Mouse (Mus musculus) B cell, adult 2 months (primary cell): ENCODE data around the gene Fastkd1.
"Not testable (repeated sequence)": the region's sequence is repeated elsewhere in the genome, so short reads cannot be mapped to it uniquely, and the experiment has no call there.

Experiments
- DNase-seq, 2 experiments: peaks; one replicate each; pipeline ENCODE4 v3.0.0; 2022

The Fastkd1 gene

GRCm38 (mm10) chr2:69712981-69713625, at the start of gene Fastkd1:
Fastkd1 (minus strand) TSS chr2:69713516.
- peak; percentile 76 to 84 for DNase-seq

GRCm38 (mm10) chr2:69760980-69761379, 47.7 kb upstream of the Fastkd1 start:
- DNase-seq, result no peak

- DNase-seq, result peak; percentile 27 to 29
Measured at GRCm38 (mm10) chr2:69745091-69745490, 31.8 kb upstream of the Fastkd1 start.

GRCm38 (mm10) chr2:69723519-69723825, 10.2 kb upstream of the Fastkd1 start:
- peak in 1 of 2 experiments; percentile 49 for DNase-seq

- DNase-seq, result peak; percentile 93 to 96
Measured at GRCm38 (mm10) chr2:69722650-69723518, 9.6 kb upstream of the Fastkd1 start.

GRCm38 (mm10) chr2:69722273-69722649, 8.9 kb upstream of the Fastkd1 start, which contains the start of gene Ppig:
Ppig (plus strand) TSS chr2:69722545.
- no peak for DNase-seq

GRCm38 (mm10) chr2:69719121-69719520, 5.8 kb upstream of the Fastkd1 start:
- no peak for DNase-seq

- no peak for DNase-seq
Measured at GRCm38 (mm10) chr2:69716483-69716882, 3.2 kb upstream of the Fastkd1 start.

- DNase-seq, result no peak
Measured at GRCm38 (mm10) chr2:69714126-69714525, 810 bp upstream of the Fastkd1 start.

GRCm38 (mm10) chr2:69713626-69714014, 304 bp upstream of the Fastkd1 start:
- no peak for DNase-seq

- no peak for DNase-seq
Measured at GRCm38 (mm10) chr2:69712171-69712570, 1.1 kb downstream of the Fastkd1 start.

GRCm38 (mm10) chr2:69700446-69700845, 12.9 kb downstream of the Fastkd1 start:
- DNase-seq, result no peak

GRCm38 (mm10) chr2:69693501-69693900, 19.8 kb downstream of the Fastkd1 start:
- DNase-seq, result no peak

GRCm38 (mm10) chr2:69690843-69691242, 22.5 kb downstream of the Fastkd1 start:
- no peak for DNase-seq

- no peak for DNase-seq
Measured at GRCm38 (mm10) chr2:69690214-69690613, 23.1 kb downstream of the Fastkd1 start.

- DNase-seq, result no peak
Measured at GRCm38 (mm10) chr2:69684488-69684887, 28.8 kb downstream of the Fastkd1 start.

- no peak for DNase-seq
Measured at GRCm38 (mm10) chr2:69683036-69683805, 30.1 kb downstream of the Fastkd1 start.

- DNase-seq, result no peak
Measured at GRCm38 (mm10) chr2:69681931-69682330, 31.4 kb downstream of the Fastkd1 start.

- DNase-seq, result peak; percentile 26 to 55
Measured at GRCm38 (mm10) chr2:69679990-69680389, 33.3 kb downstream of the Fastkd1 start.

- DNase-seq, result not testable (repeated sequence)
Measured at GRCm38 (mm10) chr2:69677215-69677614, 36.1 kb downstream of the Fastkd1 start.

GRCm38 (mm10) chr2:69676713-69677112, 36.6 kb downstream of the Fastkd1 start:
- DNase-seq, result peak; percentile 31 to 48

- no peak for DNase-seq
Measured at GRCm38 (mm10) chr2:69675266-69675665, 38.0 kb downstream of the Fastkd1 start.

GRCm38 (mm10) chr2:69673723-69674122, 39.6 kb downstream of the Fastkd1 start:
- no peak for DNase-seq
